In the genomic region with DNA sequence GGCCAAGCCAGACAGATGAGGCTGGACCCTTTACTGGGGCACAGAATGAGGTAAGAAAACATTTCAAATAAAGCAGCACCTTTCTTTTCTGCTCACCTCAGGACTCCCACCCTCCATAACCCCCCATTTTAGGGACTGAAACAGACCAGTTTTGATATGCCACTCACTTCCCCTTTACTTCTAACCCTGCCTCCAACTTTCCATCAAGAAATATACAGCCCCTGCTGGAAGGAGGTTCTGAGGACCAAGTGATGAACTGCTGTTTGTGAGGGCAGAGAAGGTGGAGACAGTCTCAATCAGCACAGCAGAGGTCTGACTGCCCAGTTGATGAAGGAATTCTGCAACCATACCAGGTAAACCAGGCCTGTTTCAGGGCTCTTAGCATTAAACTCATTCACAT, we compare ENCODE assay signal across 7 mouse cellular contexts. TPM values are rescaled to one million over a fixed set of nuclear protein-coding genes. Genes with fewer than 3 reads are reported as not detected.
DNase-seq lines count a peak whose midpoint lies in the region; ATAC-seq and TF ChIP-seq lines count a peak whose summit lies in the region.

No protein-coding gene starts in this region.

- H3K36me3 ChIP-seq in neural tube, embryonic 11.5 days (ENCODE audit: control insufficient read depth, insufficient read depth, low read length), result peaks cover 11% of the 10 kb centered on the region; the same call in 1 of the 2 replicates
- peaks cover 19% of the 10 kb centered on the region for H3K36me3 ChIP-seq in liver, postnatal 0 days (replicated peaks; ENCODE audit: insufficient read depth, low read length)

- no peaks in the 10 kb centered on the region for H3K9me3 ChIP-seq in neural tube, embryonic 11.5 days (ENCODE audit: control insufficient read depth, low read length)
- H3K9me3 ChIP-seq in liver, postnatal 0 days (ENCODE audit: low read length), result no peaks in the 10 kb centered on the region

- no peak for ATAC-seq in neural tube, embryonic 11.5 days (ENCODE audit: insufficient read depth, low FRiP score, low TSS enrichment)
- peak; percentile 25 for ATAC-seq in granulocyte monocyte progenitor cell, adult 5-6 weeks (replicated peaks; ENCODE audit: poor library complexity, severe bottlenecking)
- ATAC-seq in liver, postnatal 0 days, result no peak
- no peak for ATAC-seq in cerebellum, adult (ENCODE audit: insufficient number of reproducible peaks, low FRiP score, low TSS enrichment)

- peaks cover 12% of the 10 kb centered on the region for H3K4me1 ChIP-seq in neural tube, embryonic 11.5 days (ENCODE audit: control insufficient read depth, insufficient read depth, low read length)
- H3K4me1 ChIP-seq in liver, postnatal 0 days (ENCODE audit: insufficient read depth), result peaks cover 23% of the 10 kb centered on the region

- H3K4me2 ChIP-seq in neural tube, embryonic 11.5 days (ENCODE audit: low read depth), result peak overlapping the region; percentile 76
- H3K4me2 ChIP-seq in liver, postnatal 0 days (ENCODE audit: low read depth, low read length), result peak overlapping the region; percentile 78

- H3K4me3 ChIP-seq in neural tube, embryonic 11.5 days (ENCODE audit: low read depth, low read length), result peak overlapping the region; percentile 85; the same call in 1 of the 2 replicates
- H3K4me3 ChIP-seq in liver, postnatal 0 days (ENCODE audit: low read depth, low read length), result 0 out of 2 replicates have a peak overlapping the region, but pooled peaks have one; percentile 79

- DNase-seq in neural tube, embryonic 11.5 days (ENCODE audit: low spot score), result no peak
- DNase-seq in neural tube, embryonic 10.5 days (ENCODE audit: extremely low spot score, low spot score), result no peak
- DNase-seq in liver, postnatal 0 days, result no peak
- DNase-seq in frontal cortex, adult 2 months (ENCODE audit: extremely low spot score in 1 of 2, low spot score in 1 of 2), result no peak
- DNase-seq in frontal cortex, postnatal 10 days (ENCODE audit: low spot score in 2 of 2), result no peak

- no peak for TF ChIP-seq CTCF in liver, postnatal 0 days (IDR thresholded peaks at IDR 0.05; ENCODE audit: low read depth)

- no peak overlapping the region for H3K9ac ChIP-seq in neural tube, embryonic 11.5 days (ENCODE audit: low read length)
- no peak overlapping the region for H3K9ac ChIP-seq in liver, postnatal 0 days (replicated peaks)

- no peak for TF ChIP-seq EP300 in liver, postnatal 0 days (IDR thresholded peaks at IDR 0.05; ENCODE audit: low read depth)

- H3K27ac ChIP-seq in neural tube, embryonic 11.5 days (ENCODE audit: low read depth, low read length), result no peak overlapping the region
- H3K27ac ChIP-seq in liver, postnatal 0 days (ENCODE audit: low read depth), result no peak overlapping the region

- no peaks in the 10 kb centered on the region for H3K27me3 ChIP-seq in neural tube, embryonic 11.5 days (ENCODE audit: control insufficient read depth, insufficient read depth, low read length)
- H3K27me3 ChIP-seq in liver, postnatal 0 days (ENCODE audit: insufficient read depth, low read length), result no peaks in the 10 kb centered on the region

RNA-seq across cellular contexts. Expression of a gene that starts 1.8 kb away (rescaled TPM):
- polyA plus RNA-seq in neural tube, embryonic 11.5 days (2014; fragmentation: Nextera tagmentation; extraction: Ambion mirVana), result 272 and 275 TPM in 2 replicates
- 45.9 and 53.3 TPM in 2 replicates for total RNA-seq in granulocyte monocyte progenitor cell, adult 5-6 weeks (2014; fragmentation: Nextera tagmentation)
- 62.7 and 64.7 TPM in 2 replicates for total RNA-seq in granulocyte monocyte progenitor cell, adult 5-6 weeks (2017)
- polyA plus RNA-seq in liver, postnatal 0 days (2015; fragmentation: Nextera tagmentation; extraction: Ambion mirVana), result 109 and 111 TPM in 2 replicates
- polyA plus RNA-seq in frontal cortex, adult 2 months (2012; rRNA removed), result 86.9 and 92.5 TPM in 2 replicates
